Mouse (Mus musculus) forebrain, embryonic 13.5 days (tissue): ENCODE measurements around the gene Hpse2. TPM values are rescaled to one million over a fixed set of nuclear protein-coding genes. Genes with fewer than 3 reads are reported as not detected.

ENCODE experiments used
- ATAC-seq: fragments of 200-750 bp; cut with Nextera tagmentation; 2 replicates; pipeline ENCODE4 v1.8.0; 2017
- H3K27ac ChIP-seq: fragments of 300-500 bp; sonication (generic); 2 replicates; pipeline ENCODE4 v1.5.1; 2015; ENCODE audit warnings: inconsistent platforms, mild to moderate bottlenecking, moderate library complexity
- H3K27me3 ChIP-seq: fragments of 300-500 bp; sonication (generic); 2 replicates; pipeline ENCODE4 v1.6.1; 2015; ENCODE audit warnings: mild to moderate bottlenecking, inconsistent platforms
- H3K36me3 ChIP-seq: fragments of 300-500 bp; sonication (generic); 2 replicates; pipeline ENCODE4 v1.6.1; 2015; ENCODE audit warnings: mild to moderate bottlenecking, inconsistent platforms; ENCODE audit not compliant: poor library complexity, severe bottlenecking
- H3K4me1 ChIP-seq: fragments of 300-500 bp; sonication (generic); 2 replicates; pipeline ENCODE4 v1.6.1; 2015; ENCODE audit warnings: inconsistent platforms
- H3K4me2 ChIP-seq: fragments of 300-500 bp; sonication (generic); 2 replicates; pipeline ENCODE4 v1.6.1; 2015; ENCODE audit warnings: inconsistent platforms, mild to moderate bottlenecking, moderate library complexity
- H3K4me3 ChIP-seq: fragments of 300-500 bp; sonication (generic); 2 replicates; pipeline ENCODE4 v1.5.1; 2015; ENCODE audit warnings: mild to moderate bottlenecking, inconsistent platforms
- H3K9ac ChIP-seq: fragments of 300-500 bp; sonication (generic); 2 replicates; pipeline ENCODE4 v1.6.1; 2015; ENCODE audit warnings: mild to moderate bottlenecking, inconsistent platforms
- H3K9me3 ChIP-seq: fragments of 300-500 bp; sonication (generic); replicated peaks from 2 replicates; pipeline ENCODE4 v1.6.1; 2016; ENCODE audit warnings: inconsistent platforms
- WGBS: fragments of 180-500 bp; shearing (Covaris S2); methylation state at CpG from one replicate; pipeline ENCODE4 v1.1.7; 2015; 5-methylcytosine and 5-hydroxymethylcytosine counted together
- polyA plus RNA-seq: library from polyadenylated mRNA; unstranded; fragments of >200 nt; fragmentation: Nextera tagmentation; extraction: Ambion mirVana; gene quantifications from 2 replicates; pipeline ENCODE4 v1.2.1, GENCODE M21; 2015

The Hpse2 gene
- polyA plus RNA-seq, 1 experiment from 2014 or later, result not detected

- H3K36me3 ChIP-seq, result no peaks in the 10 kb centered on the region
- H3K4me2 ChIP-seq, result no peak overlapping the region
- ATAC-seq, result no peak
- H3K9ac ChIP-seq, result no peak overlapping the region
- no peak overlapping the region for H3K4me3 ChIP-seq
- WGBS, result 79% methylated on average over 7 of the region's 7 CpGs
- H3K27me3 ChIP-seq, result no peaks in the 10 kb centered on the region
- H3K27ac ChIP-seq, result no peak overlapping the region
- H3K4me1 ChIP-seq, result no peaks in the 10 kb centered on the region
- H3K9me3 ChIP-seq, result no peaks in the 10 kb centered on the region
Observed at GRCm38 (mm10) chr19:43146820-43147219, 241.3 kb downstream of the Hpse2 start.

GRCm38 (mm10) chr19:43141646-43142045 lies 246.5 kb downstream of the Hpse2 start:
- Histone ChIP-seq H3K27ac (no peak overlapping the region), H3K9me3 (no peaks in the 10 kb centered on the region), H3K4me3 (no peak overlapping the region), H3K4me2 (no peak overlapping the region), H3K27me3 (no peaks in the 10 kb centered on the region), H3K9ac (no peak overlapping the region), H3K4me1 (no peaks in the 10 kb centered on the region), H3K36me3 (no peaks in the 10 kb centered on the region)
- 89% methylated on average over 3 of the region's 3 CpGs for WGBS
- no peak for ATAC-seq

GRCm38 (mm10) chr19:43109796-43110195 lies 278.4 kb downstream of the Hpse2 start:
- no peak overlapping the region for H3K4me2 ChIP-seq
- no peaks in the 10 kb centered on the region for H3K36me3 ChIP-seq
- no peak overlapping the region for H3K9ac ChIP-seq
- H3K27me3 ChIP-seq, result no peaks in the 10 kb centered on the region
- WGBS, result 93% methylated on average over 4 of the region's 4 CpGs
- ATAC-seq, result no peak
- H3K27ac ChIP-seq, result no peak overlapping the region
- H3K9me3 ChIP-seq, result 0 out of 2 replicates have a peak, but pooled peaks cover 6% of the 10 kb centered on the region
- no peaks in the 10 kb centered on the region for H3K4me1 ChIP-seq
- no peak overlapping the region for H3K4me3 ChIP-seq

GRCm38 (mm10) chr19:43096915-43097314 lies 291.2 kb downstream of the Hpse2 start:
- no peak overlapping the region for H3K4me3 ChIP-seq
- H3K9ac ChIP-seq, result no peak overlapping the region
- ATAC-seq, result no peak
- no peaks in the 10 kb centered on the region for H3K9me3 ChIP-seq
- H3K27ac ChIP-seq, result no peak overlapping the region
- no peaks in the 10 kb centered on the region for H3K36me3 ChIP-seq
- WGBS, result 97% methylated on average over 2 of the region's 2 CpGs
- no peak overlapping the region for H3K4me2 ChIP-seq
- H3K4me1 ChIP-seq, result no peaks in the 10 kb centered on the region
- no peaks in the 10 kb centered on the region for H3K27me3 ChIP-seq

- H3K4me2 ChIP-seq, result no peak overlapping the region
- no peak overlapping the region for H3K27ac ChIP-seq
- no peaks in the 10 kb centered on the region for H3K27me3 ChIP-seq
- no peaks in the 10 kb centered on the region for H3K36me3 ChIP-seq
- no peaks in the 10 kb centered on the region for H3K9me3 ChIP-seq
- H3K9ac ChIP-seq, result no peak overlapping the region
- H3K4me1 ChIP-seq, result no peaks in the 10 kb centered on the region
- WGBS, result 92% methylated on average over 3 of the region's 3 CpGs
- no peak overlapping the region for H3K4me3 ChIP-seq
- ATAC-seq, result no peak
Observed at GRCm38 (mm10) chr19:43087216-43087615, 300.9 kb downstream of the Hpse2 start.

- no peak for ATAC-seq
- Histone ChIP-seq H3K36me3 (no peaks in the 10 kb centered on the region), H3K4me1 (no peaks in the 10 kb centered on the region), H3K27me3 (no peaks in the 10 kb centered on the region), H3K27ac (no peak overlapping the region), H3K4me3 (no peak overlapping the region), H3K9me3 (no peaks in the 10 kb centered on the region), H3K9ac (no peak overlapping the region), H3K4me2 (no peak overlapping the region)
- WGBS, result 90% methylated on average over 2 of the region's 2 CpGs
Observed at GRCm38 (mm10) chr19:43064155-43064554, 324.0 kb downstream of the Hpse2 start.

GRCm38 (mm10) chr19:43044506-43044905 lies 343.6 kb downstream of the Hpse2 start:
- Histone ChIP-seq H3K9ac (no peak overlapping the region), H3K27ac (no peak overlapping the region), H3K4me3 (no peak overlapping the region), H3K9me3 (no peaks in the 10 kb centered on the region), H3K4me2 (no peak overlapping the region), H3K4me1 (no peaks in the 10 kb centered on the region), H3K36me3 (no peaks in the 10 kb centered on the region), H3K27me3 (no peaks in the 10 kb centered on the region)
- 26% methylated on average over 4 of the region's 4 CpGs for WGBS
- no peak for ATAC-seq

- Histone ChIP-seq H3K4me2 (no peak overlapping the region), H3K9me3 (no peaks in the 10 kb centered on the region), H3K27me3 (no peaks in the 10 kb centered on the region), H3K4me3 (no peak overlapping the region), H3K27ac (no peak overlapping the region), H3K4me1 (no peaks in the 10 kb centered on the region), H3K9ac (no peak overlapping the region), H3K36me3 (no peaks in the 10 kb centered on the region)
- no peak for ATAC-seq
- WGBS, result 85% methylated on average over 2 of the region's 2 CpGs
Observed at GRCm38 (mm10) chr19:43042721-43043120, 345.4 kb downstream of the Hpse2 start.

- H3K36me3 ChIP-seq, result no peaks in the 10 kb centered on the region
- 72% methylated on average over 2 of the region's 2 CpGs for WGBS
Observed at GRCm38 (mm10) chr19:43042211-43042610, 345.9 kb downstream of the Hpse2 start.

GRCm38 (mm10) chr19:43036381-43036780 lies 351.8 kb downstream of the Hpse2 start:
- Histone ChIP-seq H3K36me3 (no peaks in the 10 kb centered on the region), H3K9me3 (no peaks in the 10 kb centered on the region), H3K4me3 (no peak overlapping the region), H3K27me3 (no peaks in the 10 kb centered on the region), H3K9ac (no peak overlapping the region), H3K4me1 (no peaks in the 10 kb centered on the region), H3K27ac (no peak overlapping the region), H3K4me2 (no peak overlapping the region)
- WGBS, result 95% methylated on average over 4 of the region's 4 CpGs
- ATAC-seq, result no peak

More at GRCm38 (mm10) chr19:43042211-43042610, 345.9 kb downstream of the Hpse2 start:
- no peaks in the 10 kb centered on the region for H3K4me1 ChIP-seq
- no peak overlapping the region for H3K4me3 ChIP-seq
- H3K4me2 ChIP-seq, result no peak overlapping the region
- H3K27ac ChIP-seq, result no peak overlapping the region
- no peak overlapping the region for H3K9ac ChIP-seq
- ATAC-seq, result no peak
- H3K9me3 ChIP-seq, result no peaks in the 10 kb centered on the region
- H3K27me3 ChIP-seq, result no peaks in the 10 kb centered on the region

GRCm38 (mm10) chr19:43027305-43027704 lies 360.9 kb downstream of the Hpse2 start:
- Histone ChIP-seq H3K36me3 (no peaks in the 10 kb centered on the region), H3K27ac (no peak overlapping the region), H3K4me2 (no peak overlapping the region), H3K9me3 (no peaks in the 10 kb centered on the region), H3K27me3 (no peaks in the 10 kb centered on the region), H3K4me3 (no peak overlapping the region), H3K4me1 (no peaks in the 10 kb centered on the region), H3K9ac (no peak overlapping the region)
- WGBS, result 30% methylated on average over 4 of the region's 4 CpGs
- peak; percentile 43; the same call in 1 of the 2 replicates for ATAC-seq

GRCm38 (mm10) chr19:43022611-43023173 lies 365.5 kb downstream of the Hpse2 start:
- Histone ChIP-seq H3K4me2 (no peak overlapping the region), H3K36me3 (no peaks in the 10 kb centered on the region), H3K9me3 (no peaks in the 10 kb centered on the region), H3K27me3 (no peaks in the 10 kb centered on the region), H3K4me3 (no peak overlapping the region), H3K9ac (no peak overlapping the region), H3K4me1 (peaks cover 4% of the 10 kb centered on the region), H3K27ac (no peak overlapping the region)
- 93% methylated on average over 3 of the region's 3 CpGs for WGBS
- ATAC-seq, result no peak

GRCm38 (mm10) chr19:43018792-43019191 lies 369.4 kb downstream of the Hpse2 start:
- Histone ChIP-seq H3K27me3 (no peaks in the 10 kb centered on the region), H3K9me3 (no peaks in the 10 kb centered on the region), H3K36me3 (no peaks in the 10 kb centered on the region), H3K4me2 (no peak overlapping the region), H3K9ac (no peak overlapping the region), H3K4me3 (no peak overlapping the region), H3K27ac (no peak overlapping the region), H3K4me1 (peaks cover 8% of the 10 kb centered on the region)
- ATAC-seq, result no peak
- WGBS, result 75% methylated on average over 5 of the region's 5 CpGs
